8 mouse cellular contexts compared by ENCODE assay signal in genomic region chr10:70800736-70801306, GRCm38 (mm10).
DNase-seq lines count a peak whose midpoint lies in the region; ATAC-seq and TF ChIP-seq lines count a peak whose summit lies in the region.

No protein-coding gene starts in this region.

- TF ChIP-seq CTCF in hindbrain, postnatal 0 days (IDR thresholded peaks at IDR 0.05; ENCODE audit: low read depth) = no peak

- peak; percentile 61 for ATAC-seq in hindbrain, embryonic 12.5 days (ENCODE audit: low FRiP score)
- ATAC-seq in forebrain, embryonic 14.5 days = peak; percentile 62
- peak; percentile 58 for ATAC-seq in hindbrain, postnatal 0 days
- ATAC-seq in midbrain, embryonic 14.5 days (ENCODE audit: low FRiP score, low TSS enrichment) = no peak
- ATAC-seq in megakaryocyte progenitor cell, adult 5-6 weeks (replicated peaks; ENCODE audit: poor library complexity) = no peak

- no peaks in the 10 kb centered on the region for H3K9me3 ChIP-seq in hindbrain, embryonic 12.5 days (replicated peaks)
- H3K9me3 ChIP-seq in hindbrain, embryonic 10.5 days = no peaks in the 10 kb centered on the region
- H3K9me3 ChIP-seq in forebrain, embryonic 14.5 days (replicated peaks; ENCODE audit: control insufficient read depth, low read length) = no peaks in the 10 kb centered on the region
- H3K9me3 ChIP-seq in hindbrain, postnatal 0 days (ENCODE audit: low read length) = no peaks in the 10 kb centered on the region
- H3K9me3 ChIP-seq in midbrain, embryonic 14.5 days (ENCODE audit: control insufficient read depth, low read length) = no peaks in the 10 kb centered on the region

- peak overlapping the region; percentile 57 for H3K27ac ChIP-seq in hindbrain, embryonic 12.5 days
- H3K27ac ChIP-seq in hindbrain, embryonic 10.5 days = no peak overlapping the region
- H3K27ac ChIP-seq in forebrain, embryonic 14.5 days (ENCODE audit: low read depth, low read length) = peak overlapping the region; percentile 46; the same call in 1 of the 2 replicates
- H3K27ac ChIP-seq in hindbrain, postnatal 0 days = peak overlapping the region; percentile 48; the same call in 1 of the 2 replicates
- no peak overlapping the region for H3K27ac ChIP-seq in midbrain, embryonic 14.5 days (replicated peaks; ENCODE audit: low read depth, low read length)

- 67% methylated on average over 11 of the region's 11 CpGs for WGBS in hindbrain, embryonic 12.5 days
- 80% methylated on average over 11 of the region's 11 CpGs for WGBS in hindbrain, embryonic 10.5 days
- WGBS in forebrain, embryonic 14.5 days = 73% methylated on average over 11 of the region's 11 CpGs
- 40% methylated on average over 11 of the region's 11 CpGs for WGBS in hindbrain, postnatal 0 days
- WGBS in midbrain, embryonic 14.5 days = 75% methylated on average over 11 of the region's 11 CpGs

- H3K4me3 ChIP-seq in hindbrain, embryonic 12.5 days = no peak overlapping the region
- no peak overlapping the region for H3K4me3 ChIP-seq in hindbrain, embryonic 10.5 days
- no peak overlapping the region for H3K4me3 ChIP-seq in forebrain, embryonic 14.5 days (ENCODE audit: low read depth, low read length)
- H3K4me3 ChIP-seq in hindbrain, postnatal 0 days (ENCODE audit: low read length) = no peak overlapping the region
- H3K4me3 ChIP-seq in midbrain, embryonic 14.5 days (replicated peaks; ENCODE audit: low read depth, low read length) = no peak overlapping the region

- no peaks in the 10 kb centered on the region for H3K36me3 ChIP-seq in hindbrain, embryonic 12.5 days
- H3K36me3 ChIP-seq in hindbrain, embryonic 10.5 days = no peaks in the 10 kb centered on the region
- no peaks in the 10 kb centered on the region for H3K36me3 ChIP-seq in forebrain, embryonic 14.5 days (ENCODE audit: control insufficient read depth, insufficient read depth, low read length)
- H3K36me3 ChIP-seq in hindbrain, postnatal 0 days (ENCODE audit: insufficient read depth, low read length) = no peaks in the 10 kb centered on the region
- no peaks in the 10 kb centered on the region for H3K36me3 ChIP-seq in midbrain, embryonic 14.5 days (ENCODE audit: control insufficient read depth, insufficient read depth, low read length)

- H3K27me3 ChIP-seq in hindbrain, embryonic 12.5 days = no peaks in the 10 kb centered on the region
- no peaks in the 10 kb centered on the region for H3K27me3 ChIP-seq in hindbrain, embryonic 10.5 days (ENCODE audit: insufficient read depth, poor library complexity, severe bottlenecking)
- no peaks in the 10 kb centered on the region for H3K27me3 ChIP-seq in forebrain, embryonic 14.5 days (replicated peaks; ENCODE audit: control insufficient read depth, insufficient read depth, low read length)
- no peaks in the 10 kb centered on the region for H3K27me3 ChIP-seq in hindbrain, postnatal 0 days (ENCODE audit: insufficient read depth, low read length)
- H3K27me3 ChIP-seq in midbrain, embryonic 14.5 days (ENCODE audit: control insufficient read depth, insufficient read depth, low read length) = no peaks in the 10 kb centered on the region

- no peak for DNase-seq in hindbrain, embryonic 10.5 days (ENCODE audit: low spot score)
- DNase-seq in forebrain, embryonic 14.5 days (ENCODE audit: low spot score) = peak; percentile 33
- DNase-seq in hindbrain, postnatal 0 days (ENCODE audit: low spot score) = peak; percentile 40
- peak; percentile 17 for DNase-seq in midbrain, embryonic 14.5 days
- DNase-seq in ovary, adult 18-20 months (ENCODE audit: low spot score) = no peak
- DNase-seq in Muller cell, postnatal 12 days (ENCODE audit: inconsistent ontology term) = no peak

- H3K4me1 ChIP-seq in hindbrain, embryonic 12.5 days = peaks cover 9% of the 10 kb centered on the region; the same call in 1 of the 2 replicates
- H3K4me1 ChIP-seq in hindbrain, embryonic 10.5 days (replicated peaks) = peaks cover 9% of the 10 kb centered on the region
- H3K4me1 ChIP-seq in forebrain, embryonic 14.5 days (ENCODE audit: control insufficient read depth, insufficient read depth, low read length) = no peaks in the 10 kb centered on the region; the same call in none of the 2 replicates
- H3K4me1 ChIP-seq in hindbrain, postnatal 0 days (ENCODE audit: insufficient read depth, low read length) = peaks cover 10% of the 10 kb centered on the region; the same call in 1 of the 2 replicates
- peaks cover 3% of the 10 kb centered on the region; the same call in 1 of the 2 replicates for H3K4me1 ChIP-seq in midbrain, embryonic 14.5 days (ENCODE audit: control insufficient read depth, insufficient read depth, low read length)

- H3K9ac ChIP-seq in hindbrain, embryonic 12.5 days = no peak overlapping the region
- no peak overlapping the region for H3K9ac ChIP-seq in forebrain, embryonic 14.5 days (ENCODE audit: low read length)
- 0 out of 2 replicates have a peak overlapping the region, but pooled peaks have one; percentile 37 for H3K9ac ChIP-seq in hindbrain, postnatal 0 days (replicated peaks; ENCODE audit: low read length)
- H3K9ac ChIP-seq in midbrain, embryonic 14.5 days (replicated peaks; ENCODE audit: low read length) = no peak overlapping the region

- 0 out of 2 replicates have a peak overlapping the region, but pooled peaks have one; percentile 3 for H3K4me2 ChIP-seq in hindbrain, embryonic 12.5 days (replicated peaks)
- no peak overlapping the region for H3K4me2 ChIP-seq in forebrain, embryonic 14.5 days (ENCODE audit: low read length)
- no peak overlapping the region for H3K4me2 ChIP-seq in hindbrain, postnatal 0 days (ENCODE audit: low read depth, low read length)
- no peak overlapping the region for H3K4me2 ChIP-seq in midbrain, embryonic 14.5 days (ENCODE audit: low read length)

Comparison
In these comparisons a context has a peak if more than half of its experiments do, and no peak if none do; other contexts are left out.
1. H3K27ac ChIP-seq: peak in hindbrain, embryonic 12.5 days (single experiment), forebrain, embryonic 14.5 days (single experiment) and hindbrain, postnatal 0 days (single experiment); none in hindbrain, embryonic 10.5 days (single experiment) and midbrain, embryonic 14.5 days (single experiment).
2. DNase-seq: peak in forebrain, embryonic 14.5 days (single experiment), hindbrain, postnatal 0 days (single experiment) and midbrain, embryonic 14.5 days (single experiment); none in hindbrain, embryonic 10.5 days (single experiment), ovary, adult 18-20 months (single experiment) and Muller cell, postnatal 12 days (single experiment).
3. ATAC-seq: peak in hindbrain, embryonic 12.5 days (single experiment), forebrain, embryonic 14.5 days (single experiment) and hindbrain, postnatal 0 days (single experiment); none in midbrain, embryonic 14.5 days (single experiment) and megakaryocyte progenitor cell, adult 5-6 weeks (single experiment).